Mouse (Mus musculus) spleen, adult 2 months (tissue): ENCODE measurements around the gene Actn1.

Source experiments
- CTCF ChIP-seq: fragments of 200-500 bp; IDR thresholded peaks from 2 replicates; pipeline ENCODE4 v1.5.1; 2011; ENCODE audit warnings: mild to moderate bottlenecking, inconsistent platforms; ENCODE audit not compliant: insufficient read depth, insufficient read length, insufficient replicate concordance; ENCODE audit errors: extremely low read depth
- POLR2A ChIP-seq: fragments of 200-500 bp; IDR thresholded peaks from 2 replicates; pipeline ENCODE4 v1.6.1; 2011; ENCODE audit warnings: low read depth, low read length, inconsistent platforms

DNA sequence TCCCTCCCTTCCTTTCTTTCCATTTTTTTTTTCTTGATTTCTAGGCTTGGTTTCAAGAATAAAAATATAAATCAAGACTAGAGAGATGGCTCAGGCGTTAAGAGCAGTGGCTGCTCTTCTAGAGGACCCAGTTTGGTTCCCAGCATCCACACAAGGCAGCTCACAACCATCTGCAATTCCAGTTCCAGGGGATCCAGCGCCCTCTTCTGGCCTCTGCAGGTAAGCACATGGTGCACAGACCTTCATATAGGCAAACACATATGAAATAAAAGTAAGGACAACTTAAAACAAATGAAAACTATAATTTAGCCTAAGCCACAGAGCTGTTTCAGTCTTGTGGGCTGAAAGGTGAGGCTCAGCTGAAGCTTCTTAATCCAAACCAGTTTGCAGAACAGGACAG is 60.4 kb downstream of the Actn1 start:
- TF ChIP-seq POLR2A (no peak), CTCF (no peak)
